Comparison of ENCODE assay signal across 31 mouse cellular contexts in genomic region chr19:5483386-5484359, GRCm38 (mm10). TPM values are rescaled to one million over a fixed set of nuclear protein-coding genes. Genes with fewer than 3 reads are reported as not detected.
A peak's percentile ranks its signal among the peaks of the same experiment; 100 is the strongest.
DNase-seq lines count a peak whose midpoint lies in the region; ATAC-seq lines count a peak whose summit lies in the region.
"Had no signal": no experiment of that assay in that cellular context is flagged by ENCODE, and none has a peak within 500 bp of the region (broad histone marks: within the 10 kb centered on the region; RNA-seq: fewer than 3 reads in every experiment).

No protein-coding gene starts in this region.

- no peaks in the 10 kb centered on the region for H3K9me3 ChIP-seq in lung, embryonic 16.5 days (ENCODE audit: control insufficient read depth, low read length)
- H3K9me3 ChIP-seq: forebrain, embryonic 15.5 days; G1E; heart, embryonic 13.5 days; intestine, embryonic 15.5 days; liver, embryonic 12.5 days; megakaryocyte, embryonic 14.5 days; midbrain, embryonic 12.5 days; neural tube, embryonic 13.5 days had no signal

- peaks cover 40% of the 10 kb centered on the region for H3K4me1 ChIP-seq in lung, embryonic 16.5 days (replicated peaks; ENCODE audit: control insufficient read depth, insufficient read depth, low read length)

- no peak overlapping the region for H3K4me2 ChIP-seq in lung, embryonic 16.5 days (ENCODE audit: low read depth, low read length)
- H3K4me2 ChIP-seq: forebrain, embryonic 15.5 days; heart, embryonic 13.5 days; intestine, embryonic 15.5 days; liver, embryonic 12.5 days; midbrain, embryonic 12.5 days; neural tube, embryonic 13.5 days had no signal

- 89% methylated on average over 19 of the region's 19 CpGs for WGBS in lung, embryonic 16.5 days

- peak overlapping the region; percentile 83; the same call in 1 of the 2 replicates for H3K27ac ChIP-seq in lung, embryonic 16.5 days (ENCODE audit: low read length)
- H3K27ac ChIP-seq: forebrain, embryonic 15.5 days; heart, embryonic 13.5 days; intestine, embryonic 15.5 days; kidney, postnatal 0 days; liver, embryonic 12.5 days; midbrain, embryonic 12.5 days; neural tube, embryonic 13.5 days; stomach, postnatal 0 days had no signal

- H3K36me3 ChIP-seq in lung, embryonic 16.5 days (ENCODE audit: control insufficient read depth, insufficient read depth, low read length), result peaks cover 40% of the 10 kb centered on the region

- no peaks in the 10 kb centered on the region for H3K27me3 ChIP-seq in lung, embryonic 16.5 days (ENCODE audit: control insufficient read depth, insufficient read depth, low read depth, low read length)
- H3K27me3 ChIP-seq: forebrain, embryonic 15.5 days; heart, embryonic 13.5 days; intestine, embryonic 15.5 days; liver, embryonic 12.5 days; midbrain, embryonic 12.5 days; neural tube, embryonic 13.5 days had no signal

- H3K4me3 ChIP-seq in lung, embryonic 16.5 days (ENCODE audit: low read length), result no peak overlapping the region
- H3K4me3 ChIP-seq: forebrain, embryonic 15.5 days; heart, embryonic 13.5 days; intestine, embryonic 15.5 days; liver, embryonic 12.5 days; megakaryocyte, embryonic 14.5 days; midbrain, embryonic 12.5 days; neural tube, embryonic 13.5 days had no signal

- intact Hi-C loops in heart, postnatal 14 days (cut with DNase I), result no loop called here

- ATAC-seq in lung, embryonic 16.5 days (ENCODE audit: low read depth), result no peak
- ATAC-seq: forebrain, embryonic 15.5 days; hindbrain, embryonic 16.5 days; intestine, embryonic 15.5 days; liver, embryonic 12.5 days; liver, postnatal 0 days had no signal

- peak; percentile 64 for DNase-seq in cerebellum, adult 11-12 months
- DNase-seq in cerebellum, postnatal 4 days (ENCODE audit: low spot score in 2 of 2), result no peak
- peak; percentile 93 for DNase-seq in heart, adult 11 months
- no peak for DNase-seq in heart, postnatal 14 days
- no peak for DNase-seq in lung, postnatal 4 days
- DNase-seq in thymus, postnatal 4 days, result peak; percentile 19
- DNase-seq in thymus, postnatal 14 days, result no peak
- DNase-seq: adrenal gland, postnatal 10 days; cerebellum, adult 18-20 months; gastrocnemius, postnatal 25 days; heart, adult 18-20 months; heart, postnatal 10 days; kidney, adult 8-10 months; layer of hippocampus, postnatal 36 days; left cerebral cortex, postnatal 4 days; liver, postnatal 0 days; right cerebral cortex, postnatal 25 days had no signal

- H3K9ac ChIP-seq in lung, embryonic 16.5 days (ENCODE audit: low read length), result no peak overlapping the region
- H3K9ac ChIP-seq: forebrain, embryonic 15.5 days; heart, embryonic 13.5 days; intestine, embryonic 15.5 days; liver, embryonic 12.5 days; liver, postnatal 0 days; midbrain, embryonic 12.5 days had no signal

RNA-seq across cellular contexts. Expression of gene Mus81, which starts 4.5 kb away (rescaled TPM):
- 10 to 100 TPM; 22.2 to 24.9 TPM for total RNA-seq in heart, postnatal 14 days (2021)
- 45.7 and 51.4 TPM in 2 replicates for polyA plus RNA-seq in lung, embryonic 16.5 days (2015; fragmentation: Nextera tagmentation; extraction: Ambion mirVana)

RNA-seq across cellular contexts. Expression of gene Cfl1, which starts 6.6 kb away (rescaled TPM):
- total RNA-seq in heart, postnatal 14 days (2021), result 100 to 1,000 TPM; 274 to 350 TPM
- 2,553 and 2,793 TPM in 2 replicates for polyA plus RNA-seq in lung, embryonic 16.5 days (2015; fragmentation: Nextera tagmentation; extraction: Ambion mirVana)

RNA-seq across cellular contexts. Expression of gene Efemp2, which starts 9.9 kb away (rescaled TPM):
- total RNA-seq in heart, postnatal 14 days (2021), result 10 to 100 TPM; 17.9 to 18.3 TPM
- 197 and 200 TPM in 2 replicates for polyA plus RNA-seq in lung, embryonic 16.5 days (2015; fragmentation: Nextera tagmentation; extraction: Ambion mirVana)

RNA-seq across cellular contexts. Expression of gene Ctsw, which starts 15.4 kb away (rescaled TPM):
- total RNA-seq in heart, postnatal 14 days (2021), result under 1 TPM in 1 of 2 experiments, not detected in 1; 0.71 TPM
- polyA plus RNA-seq in lung, embryonic 16.5 days (2015; fragmentation: Nextera tagmentation; extraction: Ambion mirVana), result 2.2 and 3.8 TPM in 2 replicates
- total RNA-seq: G1E; gastrocnemius, adult 18-20 months; gastrocnemius, postnatal 25 days; layer of hippocampus, postnatal 36 days had no signal
- polyA plus RNA-seq: G1E had no signal

RNA-seq across cellular contexts. Expression of gene 1700020D05Rik, which starts 19.9 kb away (rescaled TPM):
- total RNA-seq in heart, postnatal 14 days (2021), result 1 to 10 TPM in 1 of 2 experiments, under 1 TPM in 1; 0.93 to 1.2 TPM
- polyA plus RNA-seq in lung, embryonic 16.5 days (2015; fragmentation: Nextera tagmentation; extraction: Ambion mirVana), result not detected in 2 replicates
- polyA plus RNA-seq: embryonic facial prominence, embryonic 11.5 days; heart, embryonic 13.5 days; intestine, embryonic 15.5 days; kidney, postnatal 0 days; liver, embryonic 12.5 days; liver, postnatal 0 days; midbrain, embryonic 12.5 days; neural tube, embryonic 13.5 days; stomach, postnatal 0 days had no signal

Comparison
In these comparisons a context has a peak if more than half of its experiments do, and no peak if none do; other contexts are left out.
1. DNase-seq: peak in cerebellum, adult 11-12 months (single experiment), heart, adult 11 months (single experiment) and thymus, postnatal 4 days (single experiment); none in cerebellum, postnatal 4 days (0 of 2), heart, postnatal 14 days (0 of 2), lung, postnatal 4 days (0 of 2) and thymus, postnatal 14 days (single experiment).